Mouse (Mus musculus) limb, embryonic 14.5 days (tissue): ENCODE measurements at regions not wholly inside any gene's neighbourhood (a gene's known extent, or its start where the extent isn't known, plus 50 kb on each side); places are given as distances from the start of the nearest gene placed in this dataset.
A peak's percentile ranks its signal among the peaks of the same experiment; 100 is the strongest.

ENCODE experiments used
- ATAC-seq: fragments of 200-750 bp; cut with Nextera tagmentation; 2 replicates; pipeline ENCODE4 v1.8.0; 2017; ENCODE audit warnings: low read depth, moderate number of reproducible peaks, moderate TSS enrichment; ENCODE audit not compliant: low FRiP score
- DNase-seq: peaks from one replicate; pipeline ENCODE4 v3.0.0-alpha.2; 2015; ENCODE audit warnings: low spot score
- H3K27ac ChIP-seq: fragments of 300-500 bp; sonication (generic); replicated peaks from 2 replicates; pipeline ENCODE4 v1.5.1; 2014; ENCODE audit warnings: low read depth, mild to moderate bottlenecking, low read length, moderate library complexity, mixed read lengths
- H3K27me3 ChIP-seq: fragments of 300-500 bp; sonication (generic); 2 replicates; pipeline ENCODE4 v1.6.1; 2014; ENCODE audit warnings: low read length, mixed read lengths; ENCODE audit not compliant: control insufficient read depth, insufficient read depth
- H3K36me3 ChIP-seq: fragments of 300-500 bp; sonication (generic); 2 replicates; pipeline ENCODE4 v1.6.1; 2014; ENCODE audit warnings: mild to moderate bottlenecking, low read length, moderate library complexity, mixed read lengths; ENCODE audit not compliant: control insufficient read depth, insufficient read depth
- H3K4me1 ChIP-seq: fragments of 300-500 bp; sonication (generic); 2 replicates; pipeline ENCODE4 v1.6.1; 2014; ENCODE audit warnings: antibody characterized with exemption, low read length, mixed read lengths; ENCODE audit not compliant: control insufficient read depth, insufficient read depth
- H3K4me2 ChIP-seq: fragments of 300-500 bp; sonication (generic); replicated peaks from 2 replicates; pipeline ENCODE4 v1.6.1; 2014; ENCODE audit warnings: low read depth, mild to moderate bottlenecking, low read length, moderate library complexity; ENCODE audit not compliant: severe bottlenecking
- H3K4me3 ChIP-seq: fragments of 300-500 bp; sonication (generic); replicated peaks from 2 replicates; pipeline ENCODE4 v1.5.1; 2014; ENCODE audit warnings: low read length
- H3K9ac ChIP-seq: fragments of 300-500 bp; sonication (generic); 2 replicates; pipeline ENCODE4 v1.6.1; 2014; ENCODE audit warnings: mild to moderate bottlenecking, low read depth, low read length, moderate library complexity; ENCODE audit not compliant: severe bottlenecking
- H3K9me3 ChIP-seq: fragments of 300-500 bp; sonication (generic); 2 replicates; pipeline ENCODE4 v1.6.1; 2016; ENCODE audit warnings: low read length; ENCODE audit not compliant: control insufficient read depth
- POLR2A ChIP-seq: fragments of 200-500 bp; IDR thresholded peaks from 2 replicates; pipeline ENCODE4 v1.8.0; 2012; ENCODE audit warnings: inconsistent platforms, mild to moderate bottlenecking, moderate library complexity, borderline replicate concordance; ENCODE audit not compliant: insufficient read depth, insufficient read length; ENCODE audit errors: extremely low read depth
- WGBS: fragments of 180-500 bp; shearing (Covaris S2); extraction: QIAGEN DNeasy Blood & Tissue Kit; methylation state at CpG from one replicate; pipeline ENCODE4 v1.1.7; 2014; 5-methylcytosine and 5-hydroxymethylcytosine counted together

- WGBS: 17% methylated on average over 2 of the region's 2 CpGs
- no peaks in the 10 kb centered on the region for H3K27me3 ChIP-seq
- no peak for TF ChIP-seq POLR2A
- no peaks in the 10 kb centered on the region for H3K4me1 ChIP-seq
- H3K27ac ChIP-seq: no peak overlapping the region
- H3K9ac ChIP-seq: no peak overlapping the region
- H3K4me3 ChIP-seq: no peak overlapping the region
- no peak for DNase-seq
- no peaks in the 10 kb centered on the region for H3K9me3 ChIP-seq
- no peak for ATAC-seq
- no peak overlapping the region for H3K4me2 ChIP-seq
- no peaks in the 10 kb centered on the region for H3K36me3 ChIP-seq
Observed at GRCm38 (mm10) chr12:47219340-47219739, 400.6 kb upstream of the Nova1 start.

GRCm38 (mm10) chr12:47211417-47212104 lies 392.8 kb upstream of the Nova1 start:
- Histone ChIP-seq H3K9ac (no peak overlapping the region), H3K4me1 (no peaks in the 10 kb centered on the region), H3K9me3 (no peaks in the 10 kb centered on the region), H3K36me3 (no peaks in the 10 kb centered on the region), H3K4me3 (no peak overlapping the region), H3K27me3 (no peaks in the 10 kb centered on the region), H3K4me2 (no peak overlapping the region), H3K27ac (no peak overlapping the region)
- TF ChIP-seq POLR2A: no peak
- no peak for DNase-seq
- ATAC-seq: no peak
- 75% methylated on average over 4 of the region's 4 CpGs for WGBS

- TF ChIP-seq POLR2A: no peak
- Histone ChIP-seq H3K9me3 (no peaks in the 10 kb centered on the region), H3K4me3 (no peak overlapping the region), H3K4me2 (no peak overlapping the region), H3K27ac (no peak overlapping the region), H3K4me1 (peaks cover 2% of the 10 kb centered on the region; the same call in 1 of the 2 replicates), H3K36me3 (no peaks in the 10 kb centered on the region), H3K9ac (no peak overlapping the region), H3K27me3 (no peaks in the 10 kb centered on the region)
- WGBS: 54% methylated on average over 1 of the region's 1 CpGs
- ATAC-seq (no peak), DNase-seq (no peak)
Observed at GRCm38 (mm10) chr12:47202936-47203335, 384.2 kb upstream of the Nova1 start.

- Histone ChIP-seq H3K27me3 (no peaks in the 10 kb centered on the region), H3K4me2 (no peak overlapping the region), H3K27ac (no peak overlapping the region), H3K36me3 (no peaks in the 10 kb centered on the region), H3K9me3 (no peaks in the 10 kb centered on the region), H3K4me3 (no peak overlapping the region), H3K9ac (no peak overlapping the region), H3K4me1 (peaks cover 2% of the 10 kb centered on the region; the same call in 1 of the 2 replicates)
- DNase-seq: peak; percentile 15
- no peak for TF ChIP-seq POLR2A
- WGBS: 58% methylated on average over 6 of the region's 6 CpGs
- no peak for ATAC-seq
Observed at GRCm38 (mm10) chr12:47198609-47199008, 379.9 kb upstream of the Nova1 start.

- Histone ChIP-seq H3K4me1 (no peaks in the 10 kb centered on the region), H3K9me3 (no peaks in the 10 kb centered on the region), H3K4me3 (no peak overlapping the region), H3K36me3 (no peaks in the 10 kb centered on the region), H3K4me2 (peak overlapping the region; percentile 14), H3K27ac (no peak overlapping the region), H3K9ac (peak overlapping the region; percentile 1; the same call in 1 of the 2 replicates), H3K27me3 (no peaks in the 10 kb centered on the region)
- no peak for ATAC-seq
- WGBS: 71% methylated on average over 8 of the region's 8 CpGs
- no peak for DNase-seq
- TF ChIP-seq POLR2A: no peak
Observed at GRCm38 (mm10) chr12:47164736-47165135, 346.0 kb upstream of the Nova1 start.
